ENCODE assay signal across 16 mouse cellular contexts in genomic region chr4:62733938-62734337, GRCm38 (mm10).
DNase-seq lines count a peak whose midpoint lies in the region; ATAC-seq and TF ChIP-seq lines count a peak whose summit lies in the region.
"Had no signal": no experiment of that assay in that cellular context is flagged by ENCODE, and none has a peak within 500 bp of the region (broad histone marks: within the 10 kb centered on the region; RNA-seq: fewer than 3 reads in every experiment).

No protein-coding gene starts in this region.

- H3K4me3 ChIP-seq in kidney, adult 2 months (ENCODE audit: insufficient read depth, low read depth, low read length) = no peak overlapping the region
- H3K4me3 ChIP-seq in heart, postnatal 0 days (ENCODE audit: low read depth, low read length) = no peak overlapping the region
- H3K4me3 ChIP-seq: gastrocnemius, adult 2 months; midbrain, embryonic 15.5 days had no signal

- 0 out of 2 replicates have a peak, but pooled peaks have one; percentile 12 for ATAC-seq in common myeloid progenitor, adult 5-6 weeks (replicated peaks; ENCODE audit: low read depth, poor library complexity, severe bottlenecking)
- peak; percentile 30 for ATAC-seq in heart, postnatal 0 days (ENCODE audit: insufficient read depth, low read depth)
- ATAC-seq in erythroid progenitor cell, adult 5-6 weeks (replicated peaks; ENCODE audit: low FRiP score, poor library complexity, severe bottlenecking) = no peak
- ATAC-seq in CD4-positive, CD25-positive, alpha-beta regulatory T cell, adult 4 months = no peak
- ATAC-seq: forebrain, embryonic 16.5 days; inflammation-experienced regulatory T-cells, adult 6 months; midbrain, embryonic 15.5 days had no signal

- H3K4me2 ChIP-seq in heart, postnatal 0 days (ENCODE audit: low read depth, low read length) = no peak overlapping the region
- H3K4me2 ChIP-seq: midbrain, embryonic 15.5 days had no signal

- H3K36me3 ChIP-seq in kidney, adult 2 months (ENCODE audit: control insufficient read depth, insufficient read depth, low read length) = no peaks in the 10 kb centered on the region
- H3K36me3 ChIP-seq in heart, postnatal 0 days (replicated peaks; ENCODE audit: control insufficient read depth, insufficient read depth, low read length) = no peaks in the 10 kb centered on the region
- H3K36me3 ChIP-seq: midbrain, embryonic 15.5 days had no signal

- no peak for TF ChIP-seq CTCF in kidney, adult 2 months (conservative IDR thresholded peaks at IDR 0.05; ENCODE audit: insufficient read depth, insufficient read length, low read depth, low read length)
- no peak for TF ChIP-seq CTCF in heart, postnatal 0 days (IDR thresholded peaks at IDR 0.05; ENCODE audit: low read depth)

- DNase-seq in heart, adult 11 months = peak; percentile 95
- no peak for DNase-seq in heart, adult 18-20 months
- DNase-seq in kidney, adult 2 months = peak; percentile 44
- DNase-seq in kidney, adult 18-20 months = no peak
- peak; percentile 57 for DNase-seq in heart, postnatal 0 days (ENCODE audit: low spot score)
- DNase-seq: cerebellum, adult 11-12 months; gastrocnemius, adult 2 months; lung, adult 18-20 months; right cerebral cortex, postnatal 4 days had no signal

- H3K27me3 ChIP-seq in kidney, adult 2 months (replicated peaks; ENCODE audit: control insufficient read depth, insufficient read depth, low read length) = no peaks in the 10 kb centered on the region
- H3K27me3 ChIP-seq in heart, postnatal 0 days (ENCODE audit: control insufficient read depth, insufficient read depth, low read length) = no peaks in the 10 kb centered on the region
- H3K27me3 ChIP-seq: midbrain, embryonic 15.5 days had no signal

- no peak for TF ChIP-seq EP300 in heart, postnatal 0 days (IDR thresholded peaks at IDR 0.05; ENCODE audit: low read depth)

- H3K4me1 ChIP-seq in kidney, adult 2 months (ENCODE audit: control insufficient read depth, insufficient read depth, low read length) = peaks cover 10% of the 10 kb centered on the region; the same call in 1 of the 2 replicates
- peaks cover 67% of the 10 kb centered on the region for H3K4me1 ChIP-seq in heart, postnatal 0 days (ENCODE audit: control insufficient read depth, insufficient read depth)

- H3K27ac ChIP-seq in kidney, adult 2 months (ENCODE audit: insufficient read depth, low read depth, low read length) = no peak overlapping the region
- H3K27ac ChIP-seq in heart, postnatal 0 days (ENCODE audit: low read depth) = peak overlapping the region; percentile 95
- H3K27ac ChIP-seq: macrophage; midbrain, embryonic 15.5 days had no signal

- no peak overlapping the region for H3K9ac ChIP-seq in heart, postnatal 0 days (replicated peaks; ENCODE audit: low read depth, low read length)
- H3K9ac ChIP-seq: midbrain, embryonic 15.5 days had no signal

- H3K9me3 ChIP-seq in heart, postnatal 0 days (replicated peaks; ENCODE audit: control insufficient read depth, low read length) = no peaks in the 10 kb centered on the region
- H3K9me3 ChIP-seq: midbrain, embryonic 15.5 days had no signal

- WGBS in kidney, adult 2 months = 53% methylated on average over 4 of the region's 4 CpGs
- 11% methylated on average over 3 of the region's 4 CpGs for WGBS in heart, postnatal 0 days

- no peak for TF ChIP-seq POLR2A in kidney, adult 2 months (IDR thresholded peaks at IDR 0.05; ENCODE audit: low read depth, low read length)

Comparison
In these comparisons a context has a peak if more than half of its experiments do, and no peak if none do; other contexts are left out.
1. DNase-seq: peak in heart, adult 11 months (single experiment), kidney, adult 2 months (single experiment) and heart, postnatal 0 days (single experiment); none in heart, adult 18-20 months (0 of 2) and kidney, adult 18-20 months (single experiment).
2. ATAC-seq: peak in common myeloid progenitor, adult 5-6 weeks (single experiment) and heart, postnatal 0 days (single experiment); none in erythroid progenitor cell, adult 5-6 weeks (single experiment) and CD4-positive, CD25-positive, alpha-beta regulatory T cell, adult 4 months (single experiment).